Mouse (Mus musculus) E14TG2a.4 (cell line): ENCODE data around the gene Krtap28-13.

Experiments
- H3K27me3 ChIP-seq: 2 replicates; pipeline ENCODE4 v1.6.1; 2014; ENCODE audit warnings: low read length, control low read depth; ENCODE audit not compliant: insufficient read depth
- H3K36me3 ChIP-seq: 2 replicates; pipeline ENCODE4 v1.6.1; 2014; ENCODE audit warnings: low read length, control low read depth; ENCODE audit not compliant: insufficient read depth
- H3K4me1 ChIP-seq: replicated peaks from 2 replicates; pipeline ENCODE4 v1.6.1; 2014; ENCODE audit warnings: low read depth, low read length, control low read depth
- H3K4me3 ChIP-seq: replicated peaks from 2 replicates; pipeline ENCODE4 v1.5.1; 2014; ENCODE audit warnings: mild to moderate bottlenecking, low read length
- H3K9me3 ChIP-seq: 2 replicates; pipeline ENCODE4 v1.6.1; 2014; ENCODE audit warnings: low read length, control low read depth
- CTCF ChIP-seq: conservative IDR thresholded peaks from 2 replicates; pipeline ENCODE4 v1.5.1; 2014; ENCODE audit warnings: low read length
- NANOG ChIP-seq: IDR thresholded peaks from 2 replicates; pipeline ENCODE4 v1.6.1; 2014; ENCODE audit warnings: borderline replicate concordance, low read length, mixed read lengths
- POU5F1 ChIP-seq: IDR thresholded peaks from 2 replicates; pipeline ENCODE4 v1.6.1; 2014; ENCODE audit warnings: low read length, borderline replicate concordance

Krtap28-13 gene

DNA sequence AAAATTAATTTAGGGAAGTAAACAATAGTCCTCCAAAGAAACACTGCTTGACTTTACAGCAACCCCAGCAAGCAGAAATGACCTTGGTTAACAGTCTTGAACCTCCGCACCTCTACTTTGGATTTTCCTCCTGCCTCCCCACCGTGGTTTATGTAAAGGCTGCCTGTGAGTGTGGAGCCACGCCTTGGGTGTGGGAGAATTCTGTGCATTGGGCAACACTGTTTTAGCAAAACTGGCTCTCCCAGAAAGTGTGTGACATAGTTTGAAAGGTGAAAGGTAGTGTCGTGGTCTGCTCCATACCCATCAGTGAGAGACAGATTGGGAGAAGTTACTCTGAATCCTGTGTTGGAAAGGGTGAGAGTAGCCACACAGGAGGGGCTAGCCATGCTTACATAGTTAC is 21.6 kb upstream of the Krtap28-13 start:
- TF ChIP-seq POU5F1 (no peak), NANOG (no peak), CTCF (no peak)
- H3K9me3 ChIP-seq = no peaks in the 10 kb centered on the region
- H3K4me1 ChIP-seq = peaks cover 25% of the 10 kb centered on the region
- no peak overlapping the region for H3K4me3 ChIP-seq
- H3K36me3 ChIP-seq = no peaks in the 10 kb centered on the region
- peaks cover 5% of the 10 kb centered on the region; the same call in 1 of the 2 replicates for H3K27me3 ChIP-seq

DNA sequence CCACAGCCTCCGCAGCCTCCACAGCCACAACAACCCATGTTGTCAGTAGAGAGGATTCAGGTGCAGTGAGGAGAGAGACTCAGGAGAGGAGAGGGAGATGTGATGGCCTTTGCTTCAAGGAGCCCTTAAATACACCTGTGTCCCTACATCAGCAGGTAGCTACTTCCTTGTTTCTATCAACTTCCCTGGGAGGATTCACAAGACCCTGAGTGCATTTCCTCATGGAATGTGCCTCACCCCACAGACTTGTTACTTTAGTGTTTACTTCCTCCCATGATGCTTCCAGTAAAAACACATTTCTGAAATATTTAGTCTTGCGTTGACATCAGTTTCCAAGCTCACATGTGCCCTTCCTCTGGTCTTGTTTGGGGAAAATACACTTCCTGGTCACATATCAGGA is 18.4 kb upstream of the Krtap28-13 start, which contains the start of gene Krtap28-10:
Gene Krtap28-10 (minus strand): TSS at position 101 of the 400 bp plus-strand sequence.
- Histone ChIP-seq H3K4me3 (no peak within 1 kb of the TSS), H3K27me3 (peaks cover 5% of the 10 kb centered on the region; the same call in 1 of the 2 replicates), H3K36me3 (no peaks in the 10 kb centered on the region), H3K9me3 (no peaks in the 10 kb centered on the region), H3K4me1 (peaks cover 19% of the 10 kb centered on the region)
- no peak for TF ChIP-seq NANOG
- no peak for TF ChIP-seq POU5F1
- TF ChIP-seq CTCF = no peak

DNA sequence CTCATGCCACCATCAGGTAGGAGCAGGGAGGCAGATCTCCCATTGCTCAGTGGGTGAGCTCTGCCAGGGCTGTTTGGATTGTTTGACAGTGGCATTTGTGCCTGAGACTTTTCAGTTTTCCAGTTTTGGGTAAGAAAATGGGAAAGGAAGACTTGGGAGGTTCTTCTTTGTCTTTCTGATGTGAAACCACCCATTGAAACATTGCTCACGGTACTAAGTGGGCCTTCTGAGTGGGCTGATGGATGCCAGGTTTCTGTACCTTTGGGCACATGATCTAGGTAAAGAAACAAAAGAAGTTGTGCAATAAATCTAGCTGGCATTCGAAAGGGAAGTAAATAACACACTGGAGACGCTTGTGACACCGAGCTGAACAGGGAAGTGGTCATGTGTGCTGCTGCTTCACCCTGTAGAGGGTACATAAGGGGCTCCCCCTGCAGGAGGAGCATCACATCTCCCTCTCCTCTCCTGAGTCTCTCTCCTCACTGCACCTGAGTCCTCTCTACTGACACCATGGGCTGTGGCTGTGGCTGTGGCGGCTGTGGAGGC is 15.8 kb upstream of the Krtap28-13 start, which contains the start of gene Gm47969:
Gene Gm47969 (plus strand): TSS at position 51 of the 546 bp plus-strand sequence.
- TF ChIP-seq NANOG (no peak), CTCF (no peak), POU5F1 (no peak)
- Histone ChIP-seq H3K9me3 (no peaks in the 10 kb centered on the region), H3K4me3 (no peak within 1 kb of the TSS), H3K27me3 (peaks cover 5% of the 10 kb centered on the region; the same call in 1 of the 2 replicates), H3K4me1 (no peaks in the 10 kb centered on the region), H3K36me3 (no peaks in the 10 kb centered on the region)

DNA sequence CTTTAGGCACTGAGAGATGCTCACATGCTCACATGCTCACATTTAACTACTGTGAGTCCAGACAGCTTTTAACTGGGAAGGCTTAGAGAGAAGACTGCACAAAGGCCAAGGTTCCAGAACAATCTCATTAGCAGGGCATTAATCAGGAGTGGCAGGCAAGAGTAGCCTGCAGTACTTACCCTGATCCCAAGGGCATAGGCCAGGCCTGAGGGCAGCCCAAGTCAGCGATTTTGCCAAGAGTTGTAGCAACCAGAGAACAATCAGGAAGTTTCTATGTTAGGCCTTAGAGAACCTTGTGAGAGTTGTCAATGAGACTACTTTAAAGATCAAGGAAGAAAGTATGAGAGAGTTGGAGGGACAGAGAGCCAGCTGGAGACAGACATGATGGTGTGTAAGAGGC is 2.2 kb upstream of the Krtap28-13 start:
- no peaks in the 10 kb centered on the region for H3K4me1 ChIP-seq
- TF ChIP-seq NANOG (no peak), POU5F1 (no peak), CTCF (no peak)
- H3K27me3 ChIP-seq = no peaks in the 10 kb centered on the region
- no peaks in the 10 kb centered on the region for H3K9me3 ChIP-seq
- no peak overlapping the region for H3K4me3 ChIP-seq
- H3K36me3 ChIP-seq = no peaks in the 10 kb centered on the region

DNA sequence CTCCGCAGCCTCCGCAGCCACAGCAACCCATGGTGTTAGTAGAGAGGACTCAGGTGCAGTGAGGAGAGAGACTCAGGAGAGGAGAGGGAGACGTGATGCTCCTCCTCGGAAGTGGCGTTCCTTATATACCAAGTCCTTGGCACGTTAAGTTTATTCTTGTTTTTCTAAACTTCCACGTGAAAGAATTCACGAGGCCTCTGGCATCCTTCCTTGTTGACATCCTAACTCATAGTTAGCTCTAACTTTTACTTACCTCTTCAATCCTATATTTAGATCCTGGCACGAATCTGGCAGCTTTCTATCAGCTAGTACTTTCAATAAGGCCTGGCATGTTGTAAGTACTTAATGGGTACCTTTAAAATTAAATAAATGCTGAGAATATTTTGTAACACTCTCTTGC is 1.5 kb upstream of the Krtap28-13 start, which contains the start of gene A030005K14Rik:
Gene A030005K14Rik (minus strand): TSS at position 101 of the 400 bp plus-strand sequence.
- H3K36me3 ChIP-seq = no peaks in the 10 kb centered on the region
- H3K4me3 ChIP-seq = no peak within 1 kb of the TSS
- H3K4me1 ChIP-seq = no peaks in the 10 kb centered on the region
- TF ChIP-seq POU5F1 (no peak), CTCF (no peak), NANOG (no peak)
- no peaks in the 10 kb centered on the region for H3K27me3 ChIP-seq
- no peaks in the 10 kb centered on the region for H3K9me3 ChIP-seq

DNA sequence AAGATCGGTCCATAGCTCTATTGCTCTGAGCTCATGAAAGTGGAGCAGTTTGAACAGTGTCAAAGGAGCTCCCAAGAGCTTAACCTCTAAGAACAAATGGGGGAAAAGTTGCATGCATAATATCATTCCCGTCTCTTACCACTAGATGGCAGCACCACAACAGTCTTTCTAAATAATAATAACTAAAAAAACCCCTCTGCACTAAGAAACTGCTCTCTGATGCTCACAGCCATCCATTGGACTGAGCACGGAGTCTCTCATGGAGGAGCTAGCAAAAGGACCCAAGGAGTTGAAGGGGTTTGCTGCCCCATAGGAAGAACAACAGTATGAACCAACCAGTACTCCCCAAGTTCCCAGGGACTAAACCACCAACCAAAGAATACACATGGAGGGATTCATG is 4.1 kb downstream of the Krtap28-13 start:
- Histone ChIP-seq H3K27me3 (no peaks in the 10 kb centered on the region), H3K9me3 (no peaks in the 10 kb centered on the region), H3K36me3 (no peaks in the 10 kb centered on the region), H3K4me1 (no peaks in the 10 kb centered on the region), H3K4me3 (no peak overlapping the region)
- TF ChIP-seq POU5F1 = no peak
- TF ChIP-seq CTCF = peak; percentile 72
- TF ChIP-seq NANOG = no peak

DNA sequence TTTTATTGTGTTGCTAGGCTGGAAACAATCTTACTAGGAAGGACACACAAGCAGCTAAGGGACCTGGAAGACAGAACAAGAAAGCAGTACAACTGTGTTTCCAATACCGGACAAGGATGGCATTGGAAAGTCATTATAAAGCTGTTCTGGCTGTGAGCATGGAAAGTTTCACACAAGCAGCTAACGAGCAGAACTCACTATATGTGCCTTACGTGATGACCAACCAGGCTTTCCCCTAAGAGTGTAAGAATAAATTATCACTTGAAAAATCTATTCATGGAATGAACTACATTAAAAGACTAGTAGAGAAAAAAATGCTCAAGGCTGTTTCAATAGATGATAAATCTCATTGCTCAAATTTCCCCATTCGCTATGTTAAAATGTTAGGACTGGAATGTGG is 5.8 kb downstream of the Krtap28-13 start:
- Histone ChIP-seq H3K36me3 (no peaks in the 10 kb centered on the region), H3K27me3 (no peaks in the 10 kb centered on the region), H3K4me3 (no peak overlapping the region), H3K9me3 (no peaks in the 10 kb centered on the region), H3K4me1 (no peaks in the 10 kb centered on the region)
- TF ChIP-seq NANOG (no peak), CTCF (no peak), POU5F1 (no peak)

DNA sequence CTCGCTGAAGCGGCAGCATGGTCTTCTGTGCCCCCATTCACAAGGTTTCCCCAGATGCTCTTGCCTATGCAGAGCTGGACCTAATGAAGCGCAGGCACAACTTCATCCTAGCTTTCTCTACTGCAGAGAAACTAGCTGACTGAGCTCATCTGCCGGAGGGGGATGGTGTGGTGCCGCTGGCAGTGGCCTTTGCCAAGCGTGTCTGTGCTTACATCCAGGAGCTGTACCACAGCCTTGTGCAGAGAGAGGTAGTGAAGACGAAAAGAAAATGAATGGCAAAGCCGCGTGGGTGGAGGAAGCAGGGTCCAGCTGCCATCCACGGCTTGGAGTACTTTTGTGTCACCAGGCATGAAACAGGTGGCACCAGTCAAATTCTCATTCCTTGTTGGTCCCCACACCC is 6.5 kb downstream of the Krtap28-13 start:
- H3K36me3 ChIP-seq = no peaks in the 10 kb centered on the region
- H3K9me3 ChIP-seq = no peaks in the 10 kb centered on the region
- no peaks in the 10 kb centered on the region for H3K27me3 ChIP-seq
- no peaks in the 10 kb centered on the region for H3K4me1 ChIP-seq
- TF ChIP-seq POU5F1 = no peak
- TF ChIP-seq NANOG = no peak
- no peak for TF ChIP-seq CTCF
- no peak overlapping the region for H3K4me3 ChIP-seq

DNA sequence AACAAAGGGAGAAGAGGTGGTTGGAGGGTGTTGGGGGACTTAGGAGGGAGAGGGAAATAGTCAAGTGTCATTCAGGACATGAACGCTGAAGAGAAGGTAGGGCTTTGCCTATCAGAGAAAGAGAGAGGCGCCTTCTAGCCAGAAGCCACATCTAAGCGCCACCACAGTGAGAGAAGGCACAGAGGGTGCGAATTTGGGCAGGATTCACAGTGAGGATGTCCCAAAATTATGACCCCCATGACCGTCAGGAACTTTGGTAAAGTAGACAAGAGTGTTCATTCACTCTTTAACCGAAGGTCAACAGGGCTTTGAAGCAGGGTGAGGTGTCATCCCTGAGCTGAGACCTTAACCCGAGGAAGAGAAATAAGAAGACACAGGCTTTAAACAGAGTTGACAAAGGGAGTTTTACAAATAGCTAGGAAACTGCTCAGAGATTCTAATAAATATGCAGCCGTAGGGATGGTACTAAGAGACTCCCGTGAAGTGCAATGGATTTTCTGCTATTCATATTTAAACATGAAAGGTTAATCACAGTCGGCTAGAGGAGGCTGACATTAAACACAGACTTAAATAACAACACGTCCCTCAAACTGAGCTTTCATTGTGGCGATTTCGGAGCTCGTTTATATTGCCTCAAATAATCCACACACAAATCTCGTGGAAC is 14.9 kb downstream of the Krtap28-13 start:
- no peak for TF ChIP-seq POU5F1
- TF ChIP-seq CTCF = no peak
- no peak for TF ChIP-seq NANOG
- Histone ChIP-seq H3K36me3 (no peaks in the 10 kb centered on the region), H3K27me3 (no peaks in the 10 kb centered on the region), H3K4me3 (no peak overlapping the region), H3K4me1 (no peaks in the 10 kb centered on the region), H3K9me3 (no peaks in the 10 kb centered on the region)
